Mouse (Mus musculus) T-helper 17 cell (primary cell): ENCODE measurements around the gene D5Ertd579e.

Experiments used
- in situ Hi-C, 2 experiments: fragments of 300-600 bp; cut with MboI, MseI; formaldehyde crosslinking; loops; 1 replicate in 1 of 2; 2 replicates in 1 of 2; pipeline ENCODE4 v1.15.1; 2025; ENCODE audit warnings: high pct_unique_total_duplicates in 2 of 2

D5Ertd579e gene

DNA sequence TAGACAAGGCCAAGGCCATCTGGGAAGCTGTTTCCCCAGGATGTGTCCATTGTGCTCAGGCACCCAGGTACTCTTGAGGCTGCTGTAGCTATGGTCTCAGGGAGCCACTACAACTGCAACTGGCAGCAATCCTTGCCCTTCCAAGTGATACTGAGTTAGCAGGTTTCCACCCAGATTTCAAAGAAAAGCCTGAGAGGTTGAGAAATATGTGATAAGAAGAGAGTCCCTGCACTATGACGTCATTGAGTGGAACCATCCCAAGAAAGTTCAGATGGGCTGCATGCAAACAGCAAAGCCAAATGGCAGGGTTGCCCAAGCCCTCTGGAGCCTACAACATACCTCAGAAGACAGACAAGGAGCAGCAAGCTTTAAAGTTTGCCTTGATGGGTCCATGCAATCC, 4.4 kb downstream of the D5Ertd579e start:
- in situ Hi-C loops: no loop called here

DNA sequence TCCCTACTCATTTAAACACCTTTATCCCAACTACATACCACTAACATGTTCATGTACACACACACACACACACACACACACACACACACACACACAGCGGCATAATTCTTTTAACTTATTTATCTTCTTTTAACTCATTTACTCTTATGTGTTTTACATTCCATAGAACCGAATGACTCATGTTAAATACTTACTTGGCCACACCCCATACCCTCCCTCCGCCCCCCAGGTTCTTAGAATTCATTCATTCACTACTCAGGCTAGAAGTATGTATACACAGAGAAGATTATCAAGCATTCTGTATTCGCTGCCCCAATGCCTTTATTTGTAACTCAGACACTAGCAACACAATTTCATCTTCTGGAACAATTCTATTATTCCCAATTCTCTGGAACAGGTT, 10.7 kb downstream of the D5Ertd579e start:
- in situ Hi-C loops: loop anchor here in 1 of 2 experiments (10.0 kb wide), 1 partner anchor 360 kb away; no protein-coding TSS in a partner anchor

GRCm38 (mm10) chr5:36683586-36683985, 12.2 kb downstream of the D5Ertd579e start:
- in situ Hi-C loops: loop anchor here (5.0 to 10.0 kb wide), 2 partner anchors 81 to 361 kb away; no protein-coding TSS in a partner anchor

DNA sequence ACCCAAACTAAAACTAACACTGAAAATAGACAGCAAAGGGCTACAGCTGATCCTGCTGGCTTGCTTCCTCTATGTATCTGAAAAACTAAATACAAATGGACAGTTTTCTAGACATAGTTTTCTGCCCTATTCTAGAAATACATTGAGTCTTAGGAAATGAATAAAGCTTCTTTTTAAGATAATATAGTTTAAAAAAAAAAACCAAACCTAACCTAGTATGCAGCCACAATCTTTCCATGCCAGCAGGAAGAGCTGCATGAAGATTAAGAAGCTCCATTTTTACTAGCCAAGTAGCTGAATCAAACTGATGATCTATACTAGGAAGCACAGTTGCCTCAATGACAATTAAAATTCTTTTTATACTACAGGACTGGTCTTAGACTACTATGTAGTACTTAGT, 14.6 kb downstream of the D5Ertd579e start:
- in situ Hi-C loops: loop anchor here (5.0 to 10.0 kb wide), 2 partner anchors 79 to 364 kb away; no protein-coding TSS in a partner anchor

GRCm38 (mm10) chr5:36679918-36680598, 15.8 kb downstream of the D5Ertd579e start:
- in situ Hi-C loops: loop anchor here (5.0 to 10.0 kb wide), 3 partner anchors 45 to 365 kb away; no protein-coding TSS in a partner anchor

- in situ Hi-C loops: loop anchor here in 1 of 2 experiments (10.0 kb wide), 1 partner anchor 46 kb away; no protein-coding TSS in a partner anchor
Measured at GRCm38 (mm10) chr5:36678799-36679198, 17.0 kb downstream of the D5Ertd579e start.

DNA sequence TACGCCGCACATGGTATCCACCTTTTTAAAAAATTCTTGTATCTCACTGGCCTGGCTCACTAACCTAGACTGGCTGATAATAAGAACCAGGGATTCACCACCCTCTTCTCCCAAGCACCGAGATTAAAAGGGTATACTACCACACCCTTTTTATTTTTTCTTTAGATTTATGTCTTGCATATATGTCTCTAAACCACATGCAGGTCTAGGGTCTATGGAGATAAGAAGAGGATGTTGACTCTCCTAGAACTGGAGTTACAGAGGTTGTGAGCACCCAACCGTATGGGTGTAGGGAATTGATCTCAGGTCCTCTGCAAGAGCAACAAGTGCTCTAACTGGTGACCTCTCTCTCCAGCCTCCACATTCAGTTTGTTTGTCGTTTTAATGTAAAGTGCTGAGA, 17.9 kb downstream of the D5Ertd579e start:
- in situ Hi-C loops: loop anchor here in 1 of 2 experiments (10.0 kb wide), 1 partner anchor 47 kb away; no protein-coding TSS in a partner anchor

DNA sequence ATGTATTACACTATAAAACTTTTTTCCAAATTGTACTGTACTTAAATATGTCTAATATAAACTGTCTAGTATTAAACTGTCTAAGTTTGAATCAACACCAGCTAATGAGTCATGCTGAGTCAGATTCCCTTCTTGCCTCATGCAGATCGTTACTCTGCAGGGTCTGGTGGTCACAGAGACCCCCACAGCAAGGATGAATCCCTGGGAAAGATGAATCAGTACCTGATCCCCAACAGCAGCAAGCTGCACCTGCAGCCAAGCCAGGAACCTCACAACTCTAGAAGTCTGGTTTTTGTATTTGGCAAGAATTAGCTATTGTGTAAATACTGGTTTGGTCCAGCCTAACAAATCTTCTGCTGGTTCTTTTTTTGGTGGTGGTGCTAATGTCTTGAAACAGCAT, 20.4 kb downstream of the D5Ertd579e start:
- in situ Hi-C loops: loop anchor here in 1 of 2 experiments (10.0 kb wide), 1 partner anchor 49 kb away; no protein-coding TSS in a partner anchor

DNA sequence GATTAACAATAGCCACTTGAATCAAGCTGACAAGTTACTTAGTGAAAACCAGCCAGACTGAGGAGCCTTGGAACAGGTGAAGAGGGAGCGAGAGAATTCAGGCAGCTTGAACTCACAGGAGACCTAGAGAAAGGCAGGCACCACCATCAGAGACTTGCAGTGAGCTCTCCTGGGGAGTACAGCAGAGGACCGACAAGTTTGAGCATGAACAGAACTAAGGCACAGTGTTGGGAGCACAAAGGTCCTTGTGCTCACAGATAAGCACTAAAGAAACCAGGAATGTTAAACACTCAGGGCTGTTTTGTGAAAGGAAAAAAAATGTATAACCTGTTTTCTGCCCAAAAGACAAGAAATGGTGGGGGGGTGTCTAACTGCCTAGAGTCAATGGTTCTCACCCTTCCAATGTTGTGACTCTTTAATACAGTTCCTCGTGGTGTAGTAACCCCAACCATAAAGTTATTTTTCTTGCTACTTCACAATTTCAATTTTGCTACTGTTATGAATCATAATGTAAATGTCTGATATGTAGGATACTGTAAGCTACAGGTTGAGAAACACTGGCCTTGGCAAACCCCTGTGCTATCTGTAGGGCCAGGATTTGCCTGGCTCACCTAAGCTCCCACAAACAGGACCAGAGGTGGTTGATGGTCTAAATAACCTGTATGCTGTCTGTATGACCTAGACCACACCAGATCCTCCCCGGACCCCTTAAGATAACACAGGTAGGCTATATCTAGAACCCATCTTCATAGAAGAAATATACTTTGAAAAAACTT, 21.0 kb downstream of the D5Ertd579e start:
- in situ Hi-C loops: loop anchor here in 1 of 2 experiments (10.0 kb wide), 1 partner anchor 50 kb away; no protein-coding TSS in a partner anchor

- in situ Hi-C loops: loop anchor here (5.0 to 10.0 kb wide), 3 partner anchors 42 to 635 kb away; no protein-coding TSS in a partner anchor
Measured at GRCm38 (mm10) chr5:36669021-36670008, 26.5 kb downstream of the D5Ertd579e start.

GRCm38 (mm10) chr5:36668572-36668971, 27.3 kb downstream of the D5Ertd579e start:
- in situ Hi-C loops: loop anchor here (5.0 to 10.0 kb wide), 2 partner anchors 41 to 634 kb away; no protein-coding TSS in a partner anchor

GRCm38 (mm10) chr5:36667986-36668385, 27.8 kb downstream of the D5Ertd579e start:
- in situ Hi-C loops: loop anchor here (5.0 to 10.0 kb wide), 2 partner anchors 41 to 633 kb away; no protein-coding TSS in a partner anchor

DNA sequence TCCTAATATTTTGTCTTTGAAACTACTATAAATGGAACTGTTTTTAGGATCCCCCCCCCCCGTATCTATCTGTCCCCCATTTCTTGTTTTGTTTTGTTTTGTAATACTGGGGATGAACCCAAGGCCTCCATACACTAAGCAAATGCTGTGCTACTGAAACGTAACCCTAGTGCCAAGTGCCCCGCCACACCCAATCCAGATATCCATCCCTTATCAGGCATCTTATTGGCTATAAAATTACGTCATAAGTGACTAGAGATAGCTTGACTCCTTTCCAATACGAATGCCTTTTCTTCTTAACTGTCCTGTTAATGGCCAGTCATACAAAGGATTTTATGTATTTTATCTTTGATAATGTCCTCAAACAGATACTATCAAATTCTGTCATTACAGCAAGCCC, 28.7 kb downstream of the D5Ertd579e start:
- in situ Hi-C loops: loop anchor here (5.0 to 10.0 kb wide), 2 partner anchors 40 to 632 kb away; no protein-coding TSS in a partner anchor

- in situ Hi-C loops: loop anchor here (5.0 to 10.0 kb wide), 2 partner anchors 39 to 632 kb away; no protein-coding TSS in a partner anchor
Measured at GRCm38 (mm10) chr5:36666699-36667098, 29.1 kb downstream of the D5Ertd579e start.

- in situ Hi-C loops: loop anchor here in 1 of 2 experiments (10.0 kb wide), 1 partner anchor 629 kb away; no protein-coding TSS in a partner anchor
Measured at GRCm38 (mm10) chr5:36663329-36663728, 32.5 kb downstream of the D5Ertd579e start.

DNA sequence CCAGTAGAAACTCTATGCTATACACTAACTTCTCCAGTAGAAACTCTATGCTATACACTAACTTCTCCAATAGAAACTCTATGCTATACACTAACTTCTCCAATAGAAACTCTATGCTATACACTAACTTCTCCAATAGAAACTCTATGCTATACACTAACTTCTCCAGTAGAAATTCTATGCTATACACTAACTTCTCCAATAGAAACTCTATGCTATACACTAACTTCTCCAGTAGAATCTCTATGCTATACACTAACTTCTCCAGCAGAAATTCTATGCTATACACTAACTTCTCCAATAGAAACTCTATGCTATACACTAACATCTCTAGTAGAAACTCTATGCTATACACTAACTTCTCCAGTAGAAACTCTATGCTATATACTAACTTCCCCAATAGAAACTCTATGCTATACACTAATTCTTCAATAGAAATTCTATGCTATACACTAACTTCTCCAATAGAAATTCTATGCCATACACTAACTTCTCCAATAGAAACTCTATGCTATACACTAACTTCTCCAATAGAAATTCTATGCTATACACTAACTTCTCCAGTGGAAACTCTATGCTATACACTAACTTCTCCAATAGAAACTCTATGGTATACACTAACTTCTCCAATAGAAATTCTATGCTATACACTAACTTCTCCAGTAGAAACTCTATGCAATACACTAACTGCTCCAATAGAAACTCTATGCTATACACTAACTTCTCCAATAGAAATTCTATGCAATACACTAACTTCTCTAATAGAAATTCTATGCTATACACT, 34.7 kb downstream of the D5Ertd579e start:
- in situ Hi-C loops: loop anchor here in 1 of 2 experiments (10.0 kb wide), 1 partner anchor 626 kb away; no protein-coding TSS in a partner anchor

- in situ Hi-C loops: loop anchor here in 1 of 2 experiments (5.0 to 10.0 kb wide), 2 partner anchors 42 to 491 kb away; no protein-coding TSS in a partner anchor
Measured at GRCm38 (mm10) chr5:36625612-36626011, 70.2 kb downstream of the D5Ertd579e start.

DNA sequence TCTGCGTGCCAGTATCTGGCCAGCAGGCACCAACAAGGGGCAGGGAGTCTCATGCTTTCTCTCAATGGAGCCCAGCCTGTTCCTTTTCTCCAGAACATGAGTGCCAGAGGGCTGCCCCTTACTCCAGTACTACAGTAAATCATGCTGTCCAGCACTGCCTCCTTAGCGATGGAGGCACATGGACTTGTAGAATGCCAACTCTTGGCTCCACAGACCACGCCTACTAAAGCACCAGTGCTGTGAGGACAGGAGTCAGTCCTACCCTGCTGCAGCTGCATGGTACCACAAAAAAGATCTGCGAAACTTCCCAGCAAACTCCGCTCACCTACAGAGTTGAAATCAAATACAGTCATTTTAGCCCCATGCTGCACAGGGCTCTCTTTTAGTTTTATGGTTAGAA, 72.2 kb downstream of the D5Ertd579e start:
- in situ Hi-C loops: loop anchor here in 1 of 2 experiments (10.0 kb wide), 1 partner anchor 489 kb away; no protein-coding TSS in a partner anchor

DNA sequence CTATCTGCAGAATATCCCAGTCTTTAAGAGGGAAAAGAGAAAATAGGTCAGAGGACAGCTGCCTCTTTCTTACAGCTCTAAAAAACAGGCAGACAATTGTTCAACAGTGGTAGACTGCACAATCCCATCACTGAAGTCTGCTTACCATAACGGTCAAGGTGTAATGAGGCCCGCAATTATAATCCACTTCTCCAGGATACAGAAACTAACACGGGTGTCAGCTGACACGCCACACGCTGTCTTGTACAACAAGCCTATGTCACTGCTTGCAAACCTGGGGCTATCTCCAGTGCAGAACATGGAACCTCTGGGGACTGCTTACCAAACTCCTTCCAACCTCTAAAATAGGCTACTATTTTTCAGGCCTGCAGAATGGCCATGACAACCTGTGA, 74.8 kb downstream of the D5Ertd579e start:
- in situ Hi-C loops: loop anchor here in 1 of 2 experiments (10.0 kb wide), 1 partner anchor 486 kb away; no protein-coding TSS in a partner anchor
